Mouse (Mus musculus): Measurements from ENCODE around the gene Sfxn2. TPM values are rescaled to one million over a fixed set of nuclear protein-coding genes. Genes with fewer than 3 reads are reported as not detected.

The Sfxn2 gene
- 13.0 TPM for polyA plus RNA-seq (2017; shearing (Covaris generic))

GRCm38 (mm10) chr19:46572951-46573937 is at the start of gene Sfxn2, which contains the start of gene Arl3:
Sfxn2 (plus strand) TSS chr19:46573365.
Arl3 (minus strand) TSS chr19:46573198.

GRCm38 (mm10) chr19:46598720-46599252 is 25.6 kb downstream of the Sfxn2 start, which contains the start of gene Wbp1l:
Wbp1l (plus strand) TSS chr19:46599084.

Other genes starting within 250 kb of the Sfxn2 start
- 7.2 TPM for gene Psd, start 246.2 kb upstream of the Sfxn2 start, polyA plus RNA-seq (2017; shearing (Covaris generic))
- gene Fbxl15, start 245.2 kb upstream of the Sfxn2 start, polyA plus RNA-seq (2017; shearing (Covaris generic)), result 9.0 TPM
- gene Cuedc2, start 234.7 kb upstream of the Sfxn2 start, polyA plus RNA-seq (2017; shearing (Covaris generic)), result 25.9 TPM
- gene Mfsd13a, start 232.2 kb upstream of the Sfxn2 start, polyA plus RNA-seq (2017; shearing (Covaris generic)), result 1.4 TPM
- not detected for gene 2310034G01Rik, start 223.1 kb upstream of the Sfxn2 start, polyA plus RNA-seq (2017; shearing (Covaris generic))
- gene Actr1a, start 177.6 kb upstream of the Sfxn2 start, polyA plus RNA-seq (2017; shearing (Covaris generic)), result 110 TPM
- 29.5 TPM for gene Sufu, start 176.5 kb upstream of the Sfxn2 start, polyA plus RNA-seq (2017; shearing (Covaris generic))
- gene Trim8, start 71.7 kb upstream of the Sfxn2 start, polyA plus RNA-seq (2017; shearing (Covaris generic)), result 55.7 TPM
- 11.1 TPM for gene Arl3, start 167 bp upstream of the Sfxn2 start, polyA plus RNA-seq (2017; shearing (Covaris generic))
- gene Wbp1l, start 25.7 kb downstream of the Sfxn2 start, polyA plus RNA-seq (2017; shearing (Covaris generic)), result 75.4 TPM
- gene Cyp17a1, start 99.8 kb downstream of the Sfxn2 start, polyA plus RNA-seq (2017; shearing (Covaris generic)), result not detected
- 3.7 TPM for gene Borcs7, start 116.5 kb downstream of the Sfxn2 start, polyA plus RNA-seq (2017; shearing (Covaris generic))
- gene As3mt, start 134.1 kb downstream of the Sfxn2 start, polyA plus RNA-seq (2017; shearing (Covaris generic)), result 6.7 TPM
- gene Cnnm2, start 188.2 kb downstream of the Sfxn2 start, polyA plus RNA-seq (2017; shearing (Covaris generic)), result 5.1 TPM